9 mouse cellular contexts compared by ENCODE assay signal in the genomic region with DNA sequence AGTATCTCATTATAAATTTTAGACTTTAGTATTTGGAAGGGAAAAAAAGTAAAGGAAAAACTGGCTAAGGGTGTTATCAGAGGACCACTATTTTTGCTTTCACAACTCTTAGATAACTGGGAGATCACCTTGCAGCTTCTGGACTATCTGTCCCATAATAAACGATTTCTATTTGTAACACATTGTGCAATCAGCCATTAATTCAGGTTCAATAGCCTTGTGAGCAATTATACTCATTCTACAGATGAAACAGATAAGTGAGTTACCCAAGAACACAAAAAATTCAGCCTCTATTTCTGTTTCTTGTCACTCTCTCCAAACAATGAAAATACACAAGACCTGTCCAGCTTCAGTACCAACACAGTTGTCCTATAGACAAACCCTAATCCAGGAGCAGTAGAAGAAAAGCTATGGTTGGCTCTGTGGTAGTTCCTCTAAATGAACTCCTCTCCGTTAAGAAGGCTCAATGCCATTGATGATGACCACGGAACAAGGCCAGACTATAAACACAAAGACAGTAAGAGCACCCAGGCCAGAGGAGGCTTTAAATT. TPM values are rescaled to one million over a fixed set of nuclear protein-coding genes. Genes with fewer than 3 reads are reported as not detected.
DNase-seq lines count a peak whose midpoint lies in the region; ATAC-seq and TF ChIP-seq lines count a peak whose summit lies in the region.
"Had no signal": no experiment of that assay in that cellular context is flagged by ENCODE, and none has a peak within 500 bp of the region (broad histone marks: within the 10 kb centered on the region; RNA-seq: fewer than 3 reads in every experiment).

No protein-coding gene starts in this region.

- no peak for TF ChIP-seq CTCF in left cerebral cortex, adult 2 months (IDR thresholded peaks at IDR 0.05)

- H3K4me2 ChIP-seq in forebrain, embryonic 12.5 days: peak overlapping the region; percentile 54
- H3K4me2 ChIP-seq in intestine, embryonic 16.5 days (ENCODE audit: low read depth, low read length): 0 out of 2 replicates have a peak overlapping the region, but pooled peaks have one; percentile 52
- H3K4me2 ChIP-seq in neural tube, embryonic 12.5 days (replicated peaks): peak overlapping the region; percentile 61

- 80% methylated on average over 3 of the region's 3 CpGs for WGBS in forebrain, embryonic 12.5 days
- 68% methylated on average over 3 of the region's 3 CpGs for WGBS in intestine, embryonic 16.5 days
- 85% methylated on average over 3 of the region's 3 CpGs for WGBS in neural tube, embryonic 12.5 days

- intact Hi-C loops in left cerebral cortex, adult 2 months (cut with DNase I): loop anchor here (10.0 kb wide), 3 partner anchors 90 to 1490 kb away; partner anchors contain the start of genes 1110012L19Rik, Mtmr1 and Prrg3

- H3K9me3 ChIP-seq in forebrain, embryonic 12.5 days: no peaks in the 10 kb centered on the region
- no peaks in the 10 kb centered on the region for H3K9me3 ChIP-seq in intestine, embryonic 16.5 days (ENCODE audit: control insufficient read depth, low read length)
- no peaks in the 10 kb centered on the region for H3K9me3 ChIP-seq in neural tube, embryonic 12.5 days
- H3K9me3 ChIP-seq: megakaryocyte, embryonic 14.5 days had no signal

- peaks cover 4% of the 10 kb centered on the region for H3K4me1 ChIP-seq in forebrain, embryonic 12.5 days
- no peaks in the 10 kb centered on the region; the same call in 1 of the 2 replicates for H3K4me1 ChIP-seq in intestine, embryonic 16.5 days (ENCODE audit: control insufficient read depth, insufficient read depth, low read length)
- H3K4me1 ChIP-seq in neural tube, embryonic 12.5 days: 0 out of 2 replicates have a peak, but pooled peaks cover 6% of the 10 kb centered on the region

- no peak for ATAC-seq in forebrain, embryonic 12.5 days (ENCODE audit: low FRiP score)
- no peak for ATAC-seq in intestine, embryonic 16.5 days
- no peak for ATAC-seq in neural tube, embryonic 12.5 days (ENCODE audit: low FRiP score, low read depth)

- peak overlapping the region; percentile 62 for H3K4me3 ChIP-seq in left cerebral cortex, adult 2 months
- peak overlapping the region; percentile 55; the same call in 1 of the 2 replicates for H3K4me3 ChIP-seq in forebrain, embryonic 12.5 days (replicated peaks)
- no peak overlapping the region for H3K4me3 ChIP-seq in intestine, embryonic 16.5 days (ENCODE audit: low read length)
- H3K4me3 ChIP-seq in neural tube, embryonic 12.5 days: no peak overlapping the region
- H3K4me3 ChIP-seq: megakaryocyte, embryonic 14.5 days had no signal

- H3K27ac ChIP-seq in left cerebral cortex, adult 2 months: no peak overlapping the region
- no peak overlapping the region for H3K27ac ChIP-seq in forebrain, embryonic 12.5 days
- H3K27ac ChIP-seq in intestine, embryonic 16.5 days (ENCODE audit: low read length): no peak overlapping the region
- H3K27ac ChIP-seq in neural tube, embryonic 12.5 days: no peak overlapping the region

- peaks cover 2% of the 10 kb centered on the region; the same call in 1 of the 2 replicates for H3K27me3 ChIP-seq in forebrain, embryonic 12.5 days
- H3K27me3 ChIP-seq in intestine, embryonic 16.5 days (replicated peaks; ENCODE audit: control insufficient read depth, insufficient read depth, low read length): no peaks in the 10 kb centered on the region
- H3K27me3 ChIP-seq in neural tube, embryonic 12.5 days (replicated peaks): no peaks in the 10 kb centered on the region

- no peak overlapping the region for H3K9ac ChIP-seq in forebrain, embryonic 12.5 days
- H3K9ac ChIP-seq in intestine, embryonic 16.5 days (ENCODE audit: low read depth, low read length): no peak overlapping the region
- H3K9ac ChIP-seq in neural tube, embryonic 12.5 days: no peak overlapping the region

- no peaks in the 10 kb centered on the region for H3K36me3 ChIP-seq in forebrain, embryonic 12.5 days (replicated peaks)
- no peaks in the 10 kb centered on the region for H3K36me3 ChIP-seq in intestine, embryonic 16.5 days (ENCODE audit: control insufficient read depth, insufficient read depth, low read length)
- H3K36me3 ChIP-seq in neural tube, embryonic 12.5 days: no peaks in the 10 kb centered on the region

- DNase-seq in left cerebral cortex, adult 2 months (ENCODE audit: extremely low spot score in 1 of 2, low spot score in 2 of 2): no peak
- DNase-seq in left cerebral cortex, adult 8-10 months (ENCODE audit: low spot score in 2 of 2): no peak
- DNase-seq in thymus, postnatal 25 days: no peak
- DNase-seq in kidney, postnatal 36 days: no peak
- DNase-seq: right cerebral cortex, postnatal 4 days had no signal

RNA-seq across cellular contexts. Expression of gene Tmem185a, which starts 1.7 kb away (rescaled TPM):
- 10 to 100 TPM; 52.1 to 52.9 TPM for total RNA-seq in left cerebral cortex, adult 2 months (2021)
- total RNA-seq in left cerebral cortex, adult 8-10 months (2022): 10 to 100 TPM; 38.6 to 54.3 (median 42.5) TPM
- polyA plus RNA-seq in forebrain, embryonic 12.5 days (2016; fragmentation: Nextera tagmentation; extraction: Ambion mirVana): 42.4 and 48.6 TPM in 2 replicates
- polyA plus RNA-seq in intestine, embryonic 16.5 days (2015; fragmentation: Nextera tagmentation; extraction: Ambion mirVana): 33.9 and 35.5 TPM in 2 replicates
- polyA plus RNA-seq in neural tube, embryonic 12.5 days (2016; fragmentation: Nextera tagmentation; extraction: Ambion mirVana): 44.8 and 49.7 TPM in 2 replicates

Comparison
In these comparisons a context has a peak if more than half of its experiments do, and no peak if none do; other contexts are left out.
1. H3K4me3 ChIP-seq: peak in left cerebral cortex, adult 2 months (single experiment) and forebrain, embryonic 12.5 days (single experiment); none in intestine, embryonic 16.5 days (single experiment) and neural tube, embryonic 12.5 days (single experiment).
2. Peak in every context shown above with its lines, with median percentiles within 50 percentile points of each other: H3K4me2 ChIP-seq.